Mouse (Mus musculus): ENCODE data around the gene Bckdha. TPM values are rescaled to one million over a fixed set of nuclear protein-coding genes. Genes with fewer than 3 reads are reported as not detected.

The Bckdha gene
- total RNA-seq, 2 experiments from 2014 or later = 37.1 to 41.4 TPM

DNA sequence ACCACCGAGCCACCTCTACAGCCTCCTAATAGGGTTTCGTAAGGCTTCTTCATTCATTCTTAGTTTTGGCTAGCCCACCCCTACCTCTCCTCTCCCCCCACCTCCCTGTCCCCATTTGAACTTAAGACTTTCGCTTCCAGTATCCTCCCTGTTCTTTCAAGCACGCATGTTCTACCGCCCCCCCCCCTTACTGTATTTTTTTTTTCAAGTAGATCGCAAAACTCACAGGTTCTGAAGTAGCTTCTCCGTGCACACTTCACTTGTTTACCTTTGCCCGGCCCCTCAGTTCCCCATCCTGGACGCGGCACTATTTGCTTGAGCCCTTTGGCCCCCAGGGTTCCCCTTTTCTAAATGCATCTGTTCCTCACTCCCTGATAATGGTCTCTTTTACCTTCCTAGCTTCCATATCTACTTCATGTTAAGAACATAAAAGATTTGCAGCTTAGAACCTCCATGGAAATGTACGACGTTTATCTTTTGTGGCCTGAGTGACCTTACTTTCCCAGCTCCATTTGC, 6.5 kb downstream of the Bckdha start:
- TF ChIP-seq CTCF (conservative IDR thresholded peaks at IDR 0.05) = no peak
- no peak for DNase-seq (ENCODE audit: low spot score in 2 of 2)
- H3K4me3 ChIP-seq = no peak overlapping the region
- no peak overlapping the region for H3K27ac ChIP-seq

GRCm38 (mm10) chr7:25651281-25651680, 7.5 kb downstream of the Bckdha start:
- no peak for DNase-seq (ENCODE audit: low spot score in 2 of 2)
- no peak overlapping the region for H3K27ac ChIP-seq
- no peak overlapping the region for H3K4me3 ChIP-seq
- TF ChIP-seq CTCF (conservative IDR thresholded peaks at IDR 0.05) = no peak

GRCm38 (mm10) chr7:25649839-25650238, 8.9 kb downstream of the Bckdha start:
- TF ChIP-seq CTCF (conservative IDR thresholded peaks at IDR 0.05) = no peak
- Histone ChIP-seq H3K27ac (no peak overlapping the region), H3K4me3 (no peak overlapping the region)
- DNase-seq (ENCODE audit: low spot score in 2 of 2) = no peak

DNA sequence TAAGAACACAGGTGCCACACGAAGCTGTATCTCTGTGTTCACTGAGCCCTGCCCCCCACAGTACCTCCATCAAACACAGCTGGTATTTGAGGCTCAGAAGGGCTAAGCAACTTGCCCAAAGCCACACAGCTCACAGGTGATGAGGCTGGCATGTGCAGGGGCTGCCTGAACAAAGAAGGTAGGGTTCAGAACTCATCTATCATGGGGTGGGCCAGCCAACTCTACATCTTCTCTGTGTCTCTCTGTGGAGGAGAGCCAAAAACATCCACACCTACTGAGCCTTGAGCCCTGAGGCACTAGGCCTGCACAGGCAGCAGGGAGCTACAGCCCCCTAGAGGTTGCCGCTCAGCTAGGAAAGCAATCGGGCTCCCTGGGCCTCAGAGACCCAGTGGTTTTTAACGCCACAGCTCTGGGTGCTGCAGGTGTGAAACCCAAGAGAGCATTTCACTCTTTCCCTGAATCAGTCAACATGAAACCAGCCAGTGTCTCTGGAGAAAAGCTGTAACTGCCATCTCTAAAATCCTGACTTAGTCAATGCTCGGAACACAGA, 11.1 kb downstream of the Bckdha start:
- Histone ChIP-seq H3K4me3 (no peak overlapping the region), H3K27ac (no peak overlapping the region)
- no peak for DNase-seq (ENCODE audit: low spot score in 2 of 2)
- TF ChIP-seq CTCF (conservative IDR thresholded peaks at IDR 0.05) = peak; percentile 44

DNA sequence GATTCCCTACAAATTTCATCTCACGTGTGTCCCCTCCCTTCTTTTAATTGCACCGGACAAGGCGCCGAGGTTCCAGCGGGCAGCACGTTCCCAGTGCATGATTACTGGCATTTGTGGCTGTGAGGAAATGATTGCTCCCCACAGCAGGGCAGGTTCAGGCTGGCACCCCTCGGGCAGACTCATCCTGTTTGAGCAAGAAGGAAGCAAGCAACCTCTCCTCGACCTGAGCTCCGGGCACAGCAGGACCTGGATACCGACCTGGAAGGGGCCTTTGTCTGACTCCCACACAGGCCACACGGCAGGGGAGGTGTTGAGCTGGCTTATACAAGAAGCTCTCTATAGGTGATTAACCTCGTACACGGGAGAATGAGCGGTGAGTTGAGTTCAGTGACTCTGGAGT, 13.7 kb downstream of the Bckdha start:
- H3K4me3 ChIP-seq = no peak overlapping the region
- DNase-seq (ENCODE audit: low spot score in 2 of 2) = no peak
- no peak for TF ChIP-seq CTCF (conservative IDR thresholded peaks at IDR 0.05)
- H3K27ac ChIP-seq = no peak overlapping the region

DNA sequence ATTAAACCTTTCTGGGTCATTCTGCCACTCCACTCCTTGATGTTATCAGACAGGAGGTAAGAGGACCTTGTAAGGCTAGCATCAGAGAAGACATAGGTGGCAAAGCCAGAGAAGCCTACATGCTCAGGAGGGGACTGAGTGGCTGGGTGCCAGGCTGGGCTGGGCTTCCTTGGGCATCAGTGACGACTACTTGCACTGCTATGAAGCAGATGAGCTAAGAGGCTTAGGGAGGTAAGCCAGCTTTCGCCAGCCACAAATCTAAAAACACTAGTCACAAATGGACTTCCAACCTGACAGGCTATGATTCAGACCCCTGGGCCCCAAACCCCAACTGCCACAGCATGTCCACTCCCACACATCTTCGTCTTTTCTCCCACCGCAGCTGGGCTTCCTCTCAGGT, 14.2 kb downstream of the Bckdha start:
- TF ChIP-seq CTCF (conservative IDR thresholded peaks at IDR 0.05) = no peak
- DNase-seq (ENCODE audit: low spot score in 2 of 2) = no peak
- Histone ChIP-seq H3K4me3 (no peak overlapping the region), H3K27ac (no peak overlapping the region)

DNA sequence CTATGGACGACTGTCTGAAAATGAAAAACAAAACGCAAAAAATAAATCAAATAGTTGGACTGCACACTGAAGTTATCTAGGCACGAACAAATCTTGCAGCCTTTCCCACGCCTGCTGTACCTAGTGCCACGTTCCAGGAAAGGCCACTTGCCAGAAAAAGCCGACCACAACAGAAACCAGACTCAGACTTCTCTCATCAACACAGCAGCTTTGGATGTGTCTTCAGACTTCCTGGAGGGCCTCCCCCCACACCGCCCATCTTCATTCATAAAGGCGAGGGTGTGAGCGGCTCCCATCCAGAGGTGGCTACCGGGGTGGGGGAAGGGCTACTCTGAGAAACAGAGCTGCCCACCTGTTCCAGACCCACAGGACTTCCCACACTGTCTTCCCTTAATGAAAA, 14.6 kb downstream of the Bckdha start:
- no peak overlapping the region for H3K4me3 ChIP-seq
- TF ChIP-seq CTCF (conservative IDR thresholded peaks at IDR 0.05) = no peak
- DNase-seq (ENCODE audit: low spot score in 2 of 2) = no peak

GRCm38 (mm10) chr7:25639754-25640153, 19.0 kb downstream of the Bckdha start:
- no peak for TF ChIP-seq CTCF (conservative IDR thresholded peaks at IDR 0.05)
- Histone ChIP-seq H3K27ac (no peak overlapping the region), H3K4me3 (no peak overlapping the region)
- no peak for DNase-seq (ENCODE audit: low spot score in 2 of 2)

More for the DNA sequence above, 14.6 kb downstream of the Bckdha start:
- no peak overlapping the region for H3K27ac ChIP-seq

- Histone ChIP-seq H3K4me3 (no peak overlapping the region), H3K27ac (no peak overlapping the region)
- DNase-seq (ENCODE audit: low spot score in 2 of 2) = no peak
- no peak for TF ChIP-seq CTCF (conservative IDR thresholded peaks at IDR 0.05)
Observed at GRCm38 (mm10) chr7:25637099-25637498, 21.7 kb downstream of the Bckdha start.

DNA sequence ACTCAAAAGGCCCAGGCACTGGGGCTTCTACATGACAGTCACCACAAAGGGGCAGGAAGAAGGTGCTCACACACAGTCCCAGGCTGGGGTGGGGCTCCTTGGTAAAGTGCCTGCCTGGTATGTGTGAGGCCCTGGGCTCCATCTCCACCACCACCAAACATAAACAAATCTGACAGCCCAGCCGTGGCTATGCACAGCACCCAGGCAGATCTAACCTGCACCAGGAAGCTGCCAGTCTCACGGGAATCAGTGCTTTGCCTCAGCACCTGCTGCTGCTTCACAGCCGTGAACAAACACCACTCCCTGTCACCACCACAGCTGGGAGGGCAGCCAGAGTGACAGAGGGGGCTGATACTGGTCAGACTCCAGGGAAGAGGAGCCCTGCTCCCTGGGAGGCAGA, 22.4 kb downstream of the Bckdha start:
- H3K27ac ChIP-seq = no peak overlapping the region
- H3K4me3 ChIP-seq = no peak overlapping the region
- no peak for DNase-seq (ENCODE audit: low spot score in 2 of 2)

DNA sequence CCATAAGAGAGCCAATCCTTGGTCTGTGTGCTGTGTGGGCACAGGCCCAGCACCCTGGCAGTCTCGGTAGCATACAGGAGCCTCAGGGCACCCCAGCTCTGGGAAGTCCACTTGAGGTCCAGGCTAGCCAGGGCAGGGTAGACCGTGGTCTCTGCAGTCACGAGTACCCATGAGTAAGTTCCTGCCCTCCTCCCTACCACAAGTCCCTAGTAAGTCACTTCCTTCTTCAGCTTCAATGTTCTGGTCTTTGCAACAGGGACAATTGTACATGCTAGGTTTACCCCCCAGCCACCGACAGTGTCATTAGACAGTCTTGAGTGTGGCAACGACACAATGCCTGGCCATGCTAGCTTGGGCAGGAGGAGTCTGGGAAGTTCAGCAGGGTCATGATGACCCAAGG, 26.1 kb downstream of the Bckdha start:
- Histone ChIP-seq H3K4me3 (no peak overlapping the region), H3K27ac (no peak overlapping the region)
- no peak for TF ChIP-seq CTCF (conservative IDR thresholded peaks at IDR 0.05)
- DNase-seq (ENCODE audit: low spot score in 2 of 2) = no peak

More for the DNA sequence above, 22.4 kb downstream of the Bckdha start:
- TF ChIP-seq CTCF (conservative IDR thresholded peaks at IDR 0.05) = no peak

GRCm38 (mm10) chr7:25628323-25628620, 30.5 kb downstream of the Bckdha start:
- Histone ChIP-seq H3K4me3 (no peak overlapping the region), H3K27ac (no peak overlapping the region)
- DNase-seq (ENCODE audit: low spot score in 2 of 2) = no peak
- no peak for TF ChIP-seq CTCF (conservative IDR thresholded peaks at IDR 0.05)

GRCm38 (mm10) chr7:25627431-25628322, 31.1 kb downstream of the Bckdha start:
- peak overlapping the region; percentile 35; the same call in 1 of the 2 replicates for H3K4me3 ChIP-seq
- peak overlapping the region; percentile 84 for H3K27ac ChIP-seq
- no peak for TF ChIP-seq CTCF (conservative IDR thresholded peaks at IDR 0.05)
- DNase-seq (ENCODE audit: low spot score in 2 of 2) = no peak
